Mouse (Mus musculus): ENCODE measurements at regions not wholly inside any gene's neighbourhood (a gene's known extent, or its start where the extent isn't known, plus 50 kb on each side); places are given as distances from the start of the nearest gene placed in this dataset.
A peak's percentile ranks its signal among the peaks of the same experiment; 100 is the strongest.

- Histone ChIP-seq H3K36me3 (ENCODE audit: control insufficient read depth, insufficient read depth, low read length) (no peaks in the 10 kb centered on the region), H3K4me2 (ENCODE audit: low read depth, severe bottlenecking) (no peak overlapping the region), H3K4me1 (ENCODE audit: control insufficient read depth, insufficient read depth, low read length) (no peaks in the 10 kb centered on the region), H3K9me3 (ENCODE audit: control insufficient read depth, low read length) (no peaks in the 10 kb centered on the region), H3K27me3 (ENCODE audit: control insufficient read depth, insufficient read depth, low read length) (no peaks in the 10 kb centered on the region), H3K27ac (replicated peaks; ENCODE audit: low read depth, low read length) (no peak overlapping the region), H3K9ac (ENCODE audit: low read length) (no peak overlapping the region), H3K4me3 (ENCODE audit: low read depth, low read length) (no peak overlapping the region)
- DNase-seq (ENCODE audit: low spot score), result no peak
- WGBS, result 69% methylated on average over 8 of the region's 8 CpGs
- ATAC-seq (ENCODE audit: insufficient number of reproducible peaks, low FRiP score, low TSS enrichment, low read depth), result no peak
Observed at GRCm38 (mm10) chr5:64634008-64634407, 169.2 kb upstream of the Klf3 start.

- no peak overlapping the region for H3K27ac ChIP-seq (replicated peaks; ENCODE audit: low read depth, low read length)
- 83% methylated on average over 4 of the region's 4 CpGs for WGBS
- H3K9ac ChIP-seq (ENCODE audit: low read length), result no peak overlapping the region
- no peaks in the 10 kb centered on the region for H3K9me3 ChIP-seq (ENCODE audit: control insufficient read depth, low read length)
- H3K4me3 ChIP-seq (ENCODE audit: low read depth, low read length), result no peak overlapping the region
- H3K4me1 ChIP-seq (ENCODE audit: control insufficient read depth, insufficient read depth, low read length), result no peaks in the 10 kb centered on the region
- no peaks in the 10 kb centered on the region for H3K27me3 ChIP-seq (ENCODE audit: control insufficient read depth, insufficient read depth, low read length)
- no peak overlapping the region for H3K4me2 ChIP-seq (ENCODE audit: low read depth, severe bottlenecking)
- H3K36me3 ChIP-seq (ENCODE audit: control insufficient read depth, insufficient read depth, low read length), result no peaks in the 10 kb centered on the region
- ATAC-seq (ENCODE audit: insufficient number of reproducible peaks, low FRiP score, low TSS enrichment, low read depth), result no peak
- DNase-seq (ENCODE audit: low spot score), result no peak
Observed at GRCm38 (mm10) chr5:64634721-64635120, 168.5 kb upstream of the Klf3 start.

- Histone ChIP-seq H3K27me3 (ENCODE audit: control insufficient read depth, insufficient read depth, low read length) (no peaks in the 10 kb centered on the region), H3K36me3 (ENCODE audit: control insufficient read depth, insufficient read depth, low read length) (no peaks in the 10 kb centered on the region), H3K27ac (replicated peaks; ENCODE audit: low read depth, low read length) (no peak overlapping the region), H3K9me3 (ENCODE audit: control insufficient read depth, low read length) (no peaks in the 10 kb centered on the region), H3K4me1 (ENCODE audit: control insufficient read depth, insufficient read depth, low read length) (no peaks in the 10 kb centered on the region), H3K4me2 (ENCODE audit: low read depth, severe bottlenecking) (no peak overlapping the region), H3K9ac (ENCODE audit: low read length) (no peak overlapping the region), H3K4me3 (ENCODE audit: low read depth, low read length) (no peak overlapping the region)
- ATAC-seq (ENCODE audit: insufficient number of reproducible peaks, low FRiP score, low TSS enrichment, low read depth) (no peak), DNase-seq (ENCODE audit: low spot score) (no peak)
- WGBS, result 93% methylated on average over 3 of the region's 3 CpGs
Observed at GRCm38 (mm10) chr5:64636301-64636700, 166.9 kb upstream of the Klf3 start.

- WGBS, result 94% methylated on average over 1 of the region's 1 CpGs
- Histone ChIP-seq H3K9ac (ENCODE audit: low read length) (no peak overlapping the region), H3K27me3 (ENCODE audit: control insufficient read depth, insufficient read depth, low read length) (no peaks in the 10 kb centered on the region), H3K36me3 (ENCODE audit: control insufficient read depth, insufficient read depth, low read length) (no peaks in the 10 kb centered on the region), H3K27ac (replicated peaks; ENCODE audit: low read depth, low read length) (no peak overlapping the region), H3K9me3 (ENCODE audit: control insufficient read depth, low read length) (no peaks in the 10 kb centered on the region), H3K4me1 (ENCODE audit: control insufficient read depth, insufficient read depth, low read length) (0 out of 2 replicates have a peak, but pooled peaks cover 3% of the 10 kb centered on the region), H3K4me3 (ENCODE audit: low read depth, low read length) (no peak overlapping the region), H3K4me2 (ENCODE audit: low read depth, severe bottlenecking) (no peak overlapping the region)
- no peak for ATAC-seq (ENCODE audit: insufficient number of reproducible peaks, low FRiP score, low TSS enrichment, low read depth)
- DNase-seq (ENCODE audit: low spot score), result no peak
Observed at GRCm38 (mm10) chr5:64643584-64643983, 159.6 kb upstream of the Klf3 start.

GRCm38 (mm10) chr5:64647417-64648125, 155.6 kb upstream of the Klf3 start:
- H3K9me3 ChIP-seq (ENCODE audit: control insufficient read depth, low read length), result no peaks in the 10 kb centered on the region
- 0 out of 2 replicates have a peak, but pooled peaks cover 3% of the 10 kb centered on the region for H3K4me1 ChIP-seq (ENCODE audit: control insufficient read depth, insufficient read depth, low read length)
- 0 out of 2 replicates have a peak overlapping the region, but pooled peaks have one; percentile 36 for H3K27ac ChIP-seq (replicated peaks; ENCODE audit: low read depth, low read length)
- no peaks in the 10 kb centered on the region for H3K27me3 ChIP-seq (ENCODE audit: control insufficient read depth, insufficient read depth, low read length)
- H3K4me2 ChIP-seq (ENCODE audit: low read depth, severe bottlenecking), result peak overlapping the region; percentile 29
- ATAC-seq (ENCODE audit: insufficient number of reproducible peaks, low FRiP score, low TSS enrichment, low read depth), result peak; percentile 58
- WGBS, result 2% methylated on average over 17 of the region's 18 CpGs
- DNase-seq (ENCODE audit: low spot score), result peak; percentile 61
- no peak overlapping the region for H3K4me3 ChIP-seq (ENCODE audit: low read depth, low read length)
- H3K36me3 ChIP-seq (ENCODE audit: control insufficient read depth, insufficient read depth, low read length), result no peaks in the 10 kb centered on the region
- H3K9ac ChIP-seq (ENCODE audit: low read length), result 0 out of 2 replicates have a peak overlapping the region, but pooled peaks have one; percentile 28

- H3K4me1 ChIP-seq (ENCODE audit: control insufficient read depth, insufficient read depth, low read length), result 0 out of 2 replicates have a peak, but pooled peaks cover 3% of the 10 kb centered on the region
- DNase-seq (ENCODE audit: low spot score), result peak; percentile 51
- peak overlapping the region; percentile 70 for H3K27ac ChIP-seq (replicated peaks; ENCODE audit: low read depth, low read length)
- H3K36me3 ChIP-seq (ENCODE audit: control insufficient read depth, insufficient read depth, low read length), result no peaks in the 10 kb centered on the region
- ATAC-seq (ENCODE audit: insufficient number of reproducible peaks, low FRiP score, low TSS enrichment, low read depth), result peak; percentile 56; the same call in 1 of the 2 replicates
- H3K4me2 ChIP-seq (ENCODE audit: low read depth, severe bottlenecking), result no peak overlapping the region
- H3K4me3 ChIP-seq (ENCODE audit: low read depth, low read length), result no peak overlapping the region
- no peaks in the 10 kb centered on the region for H3K27me3 ChIP-seq (ENCODE audit: control insufficient read depth, insufficient read depth, low read length)
- H3K9ac ChIP-seq (ENCODE audit: low read length), result no peak overlapping the region
- no peaks in the 10 kb centered on the region for H3K9me3 ChIP-seq (ENCODE audit: control insufficient read depth, low read length)
- 22% methylated on average over 8 of the region's 8 CpGs for WGBS
Observed at GRCm38 (mm10) chr5:64648492-64648891, 154.7 kb upstream of the Klf3 start.

GRCm38 (mm10) chr5:64651407-64651806, 151.8 kb upstream of the Klf3 start:
- Histone ChIP-seq H3K4me2 (ENCODE audit: low read depth, severe bottlenecking) (no peak overlapping the region), H3K27ac (replicated peaks; ENCODE audit: low read depth, low read length) (no peak overlapping the region), H3K4me1 (ENCODE audit: control insufficient read depth, insufficient read depth, low read length) (0 out of 2 replicates have a peak, but pooled peaks cover 3% of the 10 kb centered on the region), H3K9ac (ENCODE audit: low read length) (no peak overlapping the region), H3K9me3 (ENCODE audit: control insufficient read depth, low read length) (no peaks in the 10 kb centered on the region), H3K4me3 (ENCODE audit: low read depth, low read length) (no peak overlapping the region), H3K36me3 (ENCODE audit: control insufficient read depth, insufficient read depth, low read length) (no peaks in the 10 kb centered on the region), H3K27me3 (ENCODE audit: control insufficient read depth, insufficient read depth, low read length) (no peaks in the 10 kb centered on the region)
- ATAC-seq (ENCODE audit: insufficient number of reproducible peaks, low FRiP score, low TSS enrichment, low read depth) (no peak), DNase-seq (ENCODE audit: low spot score) (no peak)
- WGBS, result 82% methylated on average over 3 of the region's 3 CpGs

- H3K36me3 ChIP-seq (ENCODE audit: control insufficient read depth, insufficient read depth, low read length), result no peaks in the 10 kb centered on the region
- no peak overlapping the region for H3K9ac ChIP-seq (ENCODE audit: low read length)
- WGBS, result 92% methylated on average over 5 of the region's 5 CpGs
- no peak overlapping the region for H3K4me3 ChIP-seq (ENCODE audit: low read depth, low read length)
- no peaks in the 10 kb centered on the region for H3K4me1 ChIP-seq (ENCODE audit: control insufficient read depth, insufficient read depth, low read length)
- H3K27me3 ChIP-seq (ENCODE audit: control insufficient read depth, insufficient read depth, low read length), result no peaks in the 10 kb centered on the region
- H3K9me3 ChIP-seq (ENCODE audit: control insufficient read depth, low read length), result no peaks in the 10 kb centered on the region
- no peak for ATAC-seq (ENCODE audit: insufficient number of reproducible peaks, low FRiP score, low TSS enrichment, low read depth)
- no peak for DNase-seq (ENCODE audit: low spot score)
- no peak overlapping the region for H3K27ac ChIP-seq (replicated peaks; ENCODE audit: low read depth, low read length)
- H3K4me2 ChIP-seq (ENCODE audit: low read depth, severe bottlenecking), result no peak overlapping the region
Observed at GRCm38 (mm10) chr5:64653764-64654163, 149.4 kb upstream of the Klf3 start.

- H3K9ac ChIP-seq (ENCODE audit: low read length), result no peak overlapping the region
Observed at GRCm38 (mm10) chr5:64655286-64655685, 147.9 kb upstream of the Klf3 start.

More at GRCm38 (mm10) chr5:64655286-64655685, 147.9 kb upstream of the Klf3 start:
- DNase-seq (ENCODE audit: low spot score), result no peak
- Histone ChIP-seq H3K4me3 (ENCODE audit: low read depth, low read length) (no peak overlapping the region), H3K4me2 (ENCODE audit: low read depth, severe bottlenecking) (no peak overlapping the region), H3K36me3 (ENCODE audit: control insufficient read depth, insufficient read depth, low read length) (no peaks in the 10 kb centered on the region), H3K9me3 (ENCODE audit: control insufficient read depth, low read length) (no peaks in the 10 kb centered on the region), H3K27me3 (ENCODE audit: control insufficient read depth, insufficient read depth, low read length) (no peaks in the 10 kb centered on the region), H3K4me1 (ENCODE audit: control insufficient read depth, insufficient read depth, low read length) (no peaks in the 10 kb centered on the region), H3K27ac (replicated peaks; ENCODE audit: low read depth, low read length) (no peak overlapping the region)
- 69% methylated on average over 5 of the region's 5 CpGs for WGBS
- no peak for ATAC-seq (ENCODE audit: insufficient number of reproducible peaks, low FRiP score, low TSS enrichment, low read depth)
